20 mouse cellular contexts compared by ENCODE assay signal in genomic region chr7:129102437-129102836, GRCm38 (mm10).
DNase-seq lines count a peak whose midpoint lies in the region; ATAC-seq and TF ChIP-seq lines count a peak whose summit lies in the region.
"Had no signal": no experiment of that assay in that cellular context is flagged by ENCODE, and none has a peak within 500 bp of the region (broad histone marks: within the 10 kb centered on the region; RNA-seq: fewer than 3 reads in every experiment).

No protein-coding gene starts in this region.

- no peak for TF ChIP-seq CTCF in midbrain, postnatal 0 days (IDR thresholded peaks at IDR 0.05)
- TF ChIP-seq CTCF in layer of hippocampus, adult 2 months (conservative IDR thresholded peaks at IDR 0.05), result no peak

- H3K27ac ChIP-seq in forebrain, embryonic 14.5 days (ENCODE audit: low read depth, low read length), result no peak overlapping the region
- no peak overlapping the region for H3K27ac ChIP-seq in forebrain, embryonic 12.5 days
- H3K27ac ChIP-seq in midbrain, postnatal 0 days (ENCODE audit: low read depth, low read length), result no peak overlapping the region
- no peak overlapping the region for H3K27ac ChIP-seq in midbrain, embryonic 15.5 days
- no peak overlapping the region; the same call in 1 of the 2 replicates for H3K27ac ChIP-seq in layer of hippocampus, adult 2 months
- H3K27ac ChIP-seq: embryonic facial prominence, embryonic 15.5 days; hindbrain, embryonic 14.5 days; kidney, postnatal 0 days; limb, embryonic 12.5 days; liver, embryonic 14.5 days; neural tube, embryonic 13.5 days had no signal

- no peaks in the 10 kb centered on the region for H3K36me3 ChIP-seq in forebrain, embryonic 14.5 days (ENCODE audit: control insufficient read depth, insufficient read depth, low read length)
- no peaks in the 10 kb centered on the region for H3K36me3 ChIP-seq in forebrain, embryonic 12.5 days (replicated peaks)
- no peaks in the 10 kb centered on the region for H3K36me3 ChIP-seq in midbrain, postnatal 0 days (ENCODE audit: insufficient read depth, low read length)
- H3K36me3 ChIP-seq in midbrain, embryonic 15.5 days (replicated peaks), result no peaks in the 10 kb centered on the region
- H3K36me3 ChIP-seq: embryonic facial prominence, embryonic 15.5 days; limb, embryonic 12.5 days; neural tube, embryonic 13.5 days had no signal

- peak; percentile 69 for DNase-seq in forebrain, embryonic 14.5 days (ENCODE audit: low spot score)
- DNase-seq in midbrain, postnatal 0 days (ENCODE audit: low spot score), result peak; percentile 69
- peak; percentile 56 to 69 for DNase-seq in layer of hippocampus, adult 2 months (ENCODE audit: low spot score in 2 of 2)
- DNase-seq in retina, embryonic 14.5 days (ENCODE audit: low spot score), result peak; percentile 2
- no peak for DNase-seq in gastrocnemius, postnatal 36 days
- DNase-seq: adrenal gland, postnatal 10 days; cerebellum, adult 8-10 months; gastrocnemius, postnatal 14 days; thymus, adult 2 months had no signal

- H3K4me1 ChIP-seq in forebrain, embryonic 14.5 days (ENCODE audit: control insufficient read depth, insufficient read depth, low read length), result no peaks in the 10 kb centered on the region
- H3K4me1 ChIP-seq in forebrain, embryonic 12.5 days, result no peaks in the 10 kb centered on the region
- H3K4me1 ChIP-seq in midbrain, postnatal 0 days (ENCODE audit: insufficient read depth, low read length), result no peaks in the 10 kb centered on the region
- H3K4me1 ChIP-seq in midbrain, embryonic 15.5 days, result no peaks in the 10 kb centered on the region
- H3K4me1 ChIP-seq: embryonic facial prominence, embryonic 15.5 days; limb, embryonic 12.5 days; neural tube, embryonic 13.5 days had no signal

- no peaks in the 10 kb centered on the region for H3K27me3 ChIP-seq in forebrain, embryonic 14.5 days (replicated peaks; ENCODE audit: control insufficient read depth, insufficient read depth, low read length)
- no peaks in the 10 kb centered on the region for H3K27me3 ChIP-seq in forebrain, embryonic 12.5 days
- H3K27me3 ChIP-seq in midbrain, postnatal 0 days (ENCODE audit: insufficient read depth, low read length), result no peaks in the 10 kb centered on the region
- no peaks in the 10 kb centered on the region for H3K27me3 ChIP-seq in midbrain, embryonic 15.5 days (replicated peaks)
- H3K27me3 ChIP-seq: embryonic facial prominence, embryonic 15.5 days; limb, embryonic 12.5 days; neural tube, embryonic 13.5 days had no signal

- H3K9ac ChIP-seq in forebrain, embryonic 14.5 days (ENCODE audit: low read length), result no peak overlapping the region
- no peak overlapping the region for H3K9ac ChIP-seq in forebrain, embryonic 12.5 days
- H3K9ac ChIP-seq in midbrain, postnatal 0 days (replicated peaks; ENCODE audit: low read length, poor library complexity, severe bottlenecking), result no peak overlapping the region
- H3K9ac ChIP-seq in midbrain, embryonic 15.5 days, result no peak overlapping the region
- H3K9ac ChIP-seq: embryonic facial prominence, embryonic 15.5 days; hindbrain, embryonic 14.5 days; limb, embryonic 12.5 days; liver, embryonic 14.5 days; neural tube, embryonic 13.5 days had no signal

- H3K9me3 ChIP-seq in forebrain, embryonic 14.5 days (replicated peaks; ENCODE audit: control insufficient read depth, low read length), result no peaks in the 10 kb centered on the region
- no peaks in the 10 kb centered on the region for H3K9me3 ChIP-seq in forebrain, embryonic 12.5 days
- no peaks in the 10 kb centered on the region for H3K9me3 ChIP-seq in midbrain, postnatal 0 days (ENCODE audit: low read length)
- no peaks in the 10 kb centered on the region for H3K9me3 ChIP-seq in midbrain, embryonic 15.5 days
- H3K9me3 ChIP-seq: embryonic facial prominence, embryonic 15.5 days; limb, embryonic 12.5 days; neural tube, embryonic 13.5 days had no signal

- 64% methylated on average over 4 of the region's 4 CpGs for WGBS in forebrain, embryonic 14.5 days
- WGBS in forebrain, embryonic 12.5 days, result 80% methylated on average over 4 of the region's 4 CpGs
- 44% methylated on average over 4 of the region's 4 CpGs for WGBS in midbrain, postnatal 0 days
- WGBS in midbrain, embryonic 15.5 days, result 42% methylated on average over 4 of the region's 4 CpGs

- no peak overlapping the region for H3K4me3 ChIP-seq in forebrain, embryonic 14.5 days (ENCODE audit: low read depth, low read length)
- H3K4me3 ChIP-seq in forebrain, embryonic 12.5 days (replicated peaks), result no peak overlapping the region
- no peak overlapping the region for H3K4me3 ChIP-seq in midbrain, postnatal 0 days (ENCODE audit: low read depth, low read length)
- H3K4me3 ChIP-seq in midbrain, embryonic 15.5 days, result no peak overlapping the region
- H3K4me3 ChIP-seq in layer of hippocampus, adult 2 months, result no peak overlapping the region
- H3K4me3 ChIP-seq: embryonic facial prominence, embryonic 15.5 days; limb, embryonic 12.5 days; neural tube, embryonic 13.5 days had no signal

- intact Hi-C loops in gastrocnemius, postnatal 36 days (cut with DNase I), result no loop called here

- no peak overlapping the region for H3K4me2 ChIP-seq in forebrain, embryonic 14.5 days (ENCODE audit: low read length)
- H3K4me2 ChIP-seq in forebrain, embryonic 12.5 days, result no peak overlapping the region
- H3K4me2 ChIP-seq in midbrain, postnatal 0 days (ENCODE audit: low read depth, low read length, poor library complexity, severe bottlenecking), result no peak overlapping the region
- no peak overlapping the region for H3K4me2 ChIP-seq in midbrain, embryonic 15.5 days
- H3K4me2 ChIP-seq: embryonic facial prominence, embryonic 15.5 days; hindbrain, embryonic 14.5 days; limb, embryonic 12.5 days; neural tube, embryonic 13.5 days had no signal

- ATAC-seq in forebrain, embryonic 14.5 days, result no peak
- no peak for ATAC-seq in forebrain, embryonic 12.5 days (ENCODE audit: low FRiP score)
- no peak for ATAC-seq in midbrain, postnatal 0 days (ENCODE audit: low FRiP score)
- no peak for ATAC-seq in midbrain, embryonic 15.5 days (replicated peaks)
- no peak for ATAC-seq in erythroid progenitor cell, adult 5-6 weeks (replicated peaks; ENCODE audit: low FRiP score, poor library complexity, severe bottlenecking)
- ATAC-seq: intestine, postnatal 0 days; lung, postnatal 0 days had no signal

Comparison
In these comparisons a context has a peak if more than half of its experiments do, and no peak if none do; other contexts are left out.
1. DNase-seq: peak in forebrain, embryonic 14.5 days (single experiment), midbrain, postnatal 0 days (single experiment), layer of hippocampus, adult 2 months (2 of 2) and retina, embryonic 14.5 days (single experiment); none in gastrocnemius, postnatal 36 days (0 of 2).